Mouse (Mus musculus): ENCODE data around the gene Myo3a. TPM values are rescaled to one million over a fixed set of nuclear protein-coding genes. Genes with fewer than 3 reads are reported as not detected.

The Myo3a gene
- total RNA-seq (2014; rRNA removed) (0.14 TPM in 1 of 2 replicates, not detected in the other), polyA plus RNA-seq (2015; fragmentation: Nextera tagmentation; extraction: Ambion mirVana) (0.06 TPM in 1 of 2 replicates, not detected in the other)

DNA sequence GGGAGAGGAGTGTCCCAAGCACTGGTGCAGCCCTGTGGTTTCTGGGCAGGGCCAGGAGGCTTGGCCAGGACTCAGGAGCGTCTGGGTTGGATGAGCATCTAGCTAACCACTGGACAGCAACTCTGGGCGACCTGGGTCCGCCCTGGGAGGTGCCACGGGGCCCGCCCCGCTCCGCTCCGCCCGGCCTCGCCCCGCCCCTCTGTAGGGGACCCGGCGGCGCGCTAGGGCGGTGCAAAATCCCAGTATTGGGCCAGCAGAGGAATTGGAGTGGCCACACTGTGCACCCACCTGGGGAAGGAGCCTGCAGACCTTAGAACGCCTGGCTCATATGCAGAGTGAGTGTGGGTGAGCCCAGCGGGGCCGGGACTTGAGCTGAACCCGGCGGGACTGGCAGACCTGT is at the start of gene Myo3a:
Gene Myo3a, plus strand, starts transcription at position 196 of the 400 bp plus-strand sequence.
- Histone ChIP-seq H3K36me3 (ENCODE audit: insufficient read depth, low read length) (no peaks in the 10 kb centered on the region), H3K4me1 (ENCODE audit: insufficient read depth, low read length) (no peaks in the 10 kb centered on the region; the same call in 1 of the 2 replicates), H3K27me3 (ENCODE audit: insufficient read depth, low read length) (no peaks in the 10 kb centered on the region), H3K4me3 (ENCODE audit: low read depth, low read length) (peak within 1 kb of the TSS; percentile 26), H3K9ac (replicated peaks; ENCODE audit: low read length, poor library complexity, severe bottlenecking) (no peak within 1 kb of the TSS), H3K9me3 (ENCODE audit: low read length) (no peaks in the 10 kb centered on the region), H3K27ac (ENCODE audit: low read depth, low read length) (no peak within 1 kb of the TSS), H3K4me2 (ENCODE audit: low read depth, low read length, poor library complexity, severe bottlenecking) (peak within 1 kb of the TSS; percentile 44)
- TF ChIP-seq CTCF (IDR thresholded peaks at IDR 0.05), result no peak
- ATAC-seq (ENCODE audit: low FRiP score) (peak; percentile 56; the same call in 1 of the 2 replicates), DNase-seq (ENCODE audit: low spot score) (no peak)
- 2% methylated on average over 19 of the region's 21 CpGs for WGBS

- TF ChIP-seq CTCF (IDR thresholded peaks at IDR 0.05), result no peak
- Histone ChIP-seq H3K9me3 (ENCODE audit: low read length) (no peaks in the 10 kb centered on the region), H3K9ac (replicated peaks; ENCODE audit: low read length, poor library complexity, severe bottlenecking) (no peak overlapping the region), H3K27ac (ENCODE audit: low read depth, low read length) (no peak overlapping the region), H3K4me3 (ENCODE audit: low read depth, low read length) (no peak overlapping the region), H3K4me1 (ENCODE audit: insufficient read depth, low read length) (no peaks in the 10 kb centered on the region), H3K36me3 (ENCODE audit: insufficient read depth, low read length) (no peaks in the 10 kb centered on the region), H3K27me3 (ENCODE audit: insufficient read depth, low read length) (no peaks in the 10 kb centered on the region), H3K4me2 (ENCODE audit: low read depth, low read length, poor library complexity, severe bottlenecking) (no peak overlapping the region)
- ATAC-seq (ENCODE audit: low FRiP score) (no peak), DNase-seq (ENCODE audit: low spot score) (no peak)
- 53% methylated on average over 3 of the region's 3 CpGs for WGBS
These were observed 23.2 kb downstream of the Myo3a start for GRCm38 (mm10) chr2:22250462-22250861.

DNA sequence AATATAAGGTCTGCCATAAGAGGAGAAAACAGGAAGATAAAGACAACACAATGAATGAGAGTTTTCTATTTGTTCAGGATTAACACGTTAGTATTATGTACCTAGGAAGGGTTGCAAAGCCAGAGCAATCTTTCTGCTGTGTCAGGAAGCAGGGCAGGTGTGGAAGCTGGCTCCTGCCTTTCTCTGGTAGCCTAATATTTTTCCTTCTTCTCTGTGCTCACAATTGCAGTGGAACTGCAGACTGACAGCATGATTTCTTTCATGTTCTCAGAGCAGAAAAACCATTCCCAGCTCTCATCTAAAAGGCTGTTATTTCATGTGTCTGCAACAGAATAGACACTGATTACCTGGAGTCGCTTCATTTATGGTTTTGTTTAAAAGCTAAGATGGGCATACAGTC is 23.7 kb downstream of the Myo3a start:
- WGBS, result 62% methylated on average over 2 of the region's 2 CpGs
- TF ChIP-seq CTCF (IDR thresholded peaks at IDR 0.05), result no peak
- Histone ChIP-seq H3K27me3 (ENCODE audit: insufficient read depth, low read length) (no peaks in the 10 kb centered on the region), H3K27ac (ENCODE audit: low read depth, low read length) (no peak overlapping the region), H3K9me3 (ENCODE audit: low read length) (no peaks in the 10 kb centered on the region), H3K4me1 (ENCODE audit: insufficient read depth, low read length) (no peaks in the 10 kb centered on the region), H3K9ac (replicated peaks; ENCODE audit: low read length, poor library complexity, severe bottlenecking) (no peak overlapping the region), H3K4me2 (ENCODE audit: low read depth, low read length, poor library complexity, severe bottlenecking) (no peak overlapping the region), H3K36me3 (ENCODE audit: insufficient read depth, low read length) (no peaks in the 10 kb centered on the region), H3K4me3 (ENCODE audit: low read depth, low read length) (no peak overlapping the region)
- no peak for DNase-seq (ENCODE audit: low spot score)
- ATAC-seq (ENCODE audit: low FRiP score), result no peak

- H3K9ac ChIP-seq (replicated peaks; ENCODE audit: low read length, poor library complexity, severe bottlenecking), result no peak overlapping the region
- no peaks in the 10 kb centered on the region for H3K9me3 ChIP-seq (ENCODE audit: low read length)
- no peak overlapping the region for H3K4me3 ChIP-seq (ENCODE audit: low read depth, low read length)
- no peak overlapping the region for H3K27ac ChIP-seq (ENCODE audit: low read depth, low read length)
- DNase-seq (ENCODE audit: low spot score) (no peak), ATAC-seq (ENCODE audit: low FRiP score) (no peak)
- no peaks in the 10 kb centered on the region for H3K36me3 ChIP-seq (ENCODE audit: insufficient read depth, low read length)
- no peak for TF ChIP-seq CTCF (IDR thresholded peaks at IDR 0.05)
- no peak overlapping the region for H3K4me2 ChIP-seq (ENCODE audit: low read depth, low read length, poor library complexity, severe bottlenecking)
- H3K4me1 ChIP-seq (ENCODE audit: insufficient read depth, low read length), result no peaks in the 10 kb centered on the region
- H3K27me3 ChIP-seq (ENCODE audit: insufficient read depth, low read length), result no peaks in the 10 kb centered on the region
These were observed 28.3 kb downstream of the Myo3a start for GRCm38 (mm10) chr2:22255600-22255999.

- ATAC-seq (ENCODE audit: low FRiP score) (no peak), DNase-seq (ENCODE audit: low spot score) (no peak)
- Histone ChIP-seq H3K27me3 (ENCODE audit: insufficient read depth, low read length) (no peaks in the 10 kb centered on the region), H3K4me1 (ENCODE audit: insufficient read depth, low read length) (no peaks in the 10 kb centered on the region), H3K9ac (replicated peaks; ENCODE audit: low read length, poor library complexity, severe bottlenecking) (no peak overlapping the region), H3K27ac (ENCODE audit: low read depth, low read length) (no peak overlapping the region), H3K4me3 (ENCODE audit: low read depth, low read length) (no peak overlapping the region), H3K36me3 (ENCODE audit: insufficient read depth, low read length) (no peaks in the 10 kb centered on the region), H3K9me3 (ENCODE audit: low read length) (no peaks in the 10 kb centered on the region), H3K4me2 (ENCODE audit: low read depth, low read length, poor library complexity, severe bottlenecking) (no peak overlapping the region)
- no peak for TF ChIP-seq CTCF (IDR thresholded peaks at IDR 0.05)
- WGBS, result 66% methylated on average over 2 of the region's 2 CpGs
These were observed 44.3 kb downstream of the Myo3a start for GRCm38 (mm10) chr2:22271555-22271954.

DNA sequence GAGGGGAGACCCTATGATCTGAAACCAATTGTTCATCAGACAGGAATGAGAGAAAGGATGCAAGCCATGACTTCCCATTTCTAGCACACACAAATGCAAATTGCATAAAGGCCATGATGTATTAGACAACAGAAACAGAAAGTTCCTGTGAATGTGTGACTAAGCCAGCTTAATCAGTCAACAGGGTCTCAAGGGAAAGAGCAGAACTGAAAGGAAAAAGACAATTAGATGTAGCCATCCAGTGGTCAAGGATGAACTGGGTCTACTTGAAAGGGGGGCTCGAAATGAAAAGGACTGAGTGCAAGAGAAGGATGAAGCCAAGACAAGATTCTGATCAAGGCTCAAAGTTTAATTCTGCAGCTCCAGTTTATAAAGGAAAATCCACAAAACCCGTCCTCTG is 58.1 kb downstream of the Myo3a start:
- DNase-seq (ENCODE audit: low spot score) (no peak), ATAC-seq (ENCODE audit: low FRiP score) (no peak)
- Histone ChIP-seq H3K9ac (replicated peaks; ENCODE audit: low read length, poor library complexity, severe bottlenecking) (no peak overlapping the region), H3K27ac (ENCODE audit: low read depth, low read length) (no peak overlapping the region), H3K4me3 (ENCODE audit: low read depth, low read length) (no peak overlapping the region), H3K9me3 (ENCODE audit: low read length) (no peaks in the 10 kb centered on the region), H3K4me1 (ENCODE audit: insufficient read depth, low read length) (no peaks in the 10 kb centered on the region), H3K36me3 (ENCODE audit: insufficient read depth, low read length) (no peaks in the 10 kb centered on the region), H3K27me3 (ENCODE audit: insufficient read depth, low read length) (no peaks in the 10 kb centered on the region), H3K4me2 (ENCODE audit: low read depth, low read length, poor library complexity, severe bottlenecking) (no peak overlapping the region)
- 66% methylated on average over 2 of the region's 2 CpGs for WGBS
- no peak for TF ChIP-seq CTCF (IDR thresholded peaks at IDR 0.05)
